Mouse (Mus musculus) A20 (cell line): ENCODE measurements around the gene Wdr17.

ENCODE experiments used
- DNase-seq: peaks from one replicate; pipeline ENCODE4 v3.0.0-alpha.2; 2011; ENCODE audit warnings: low read depth, low spot score

Wdr17 gene

DNA sequence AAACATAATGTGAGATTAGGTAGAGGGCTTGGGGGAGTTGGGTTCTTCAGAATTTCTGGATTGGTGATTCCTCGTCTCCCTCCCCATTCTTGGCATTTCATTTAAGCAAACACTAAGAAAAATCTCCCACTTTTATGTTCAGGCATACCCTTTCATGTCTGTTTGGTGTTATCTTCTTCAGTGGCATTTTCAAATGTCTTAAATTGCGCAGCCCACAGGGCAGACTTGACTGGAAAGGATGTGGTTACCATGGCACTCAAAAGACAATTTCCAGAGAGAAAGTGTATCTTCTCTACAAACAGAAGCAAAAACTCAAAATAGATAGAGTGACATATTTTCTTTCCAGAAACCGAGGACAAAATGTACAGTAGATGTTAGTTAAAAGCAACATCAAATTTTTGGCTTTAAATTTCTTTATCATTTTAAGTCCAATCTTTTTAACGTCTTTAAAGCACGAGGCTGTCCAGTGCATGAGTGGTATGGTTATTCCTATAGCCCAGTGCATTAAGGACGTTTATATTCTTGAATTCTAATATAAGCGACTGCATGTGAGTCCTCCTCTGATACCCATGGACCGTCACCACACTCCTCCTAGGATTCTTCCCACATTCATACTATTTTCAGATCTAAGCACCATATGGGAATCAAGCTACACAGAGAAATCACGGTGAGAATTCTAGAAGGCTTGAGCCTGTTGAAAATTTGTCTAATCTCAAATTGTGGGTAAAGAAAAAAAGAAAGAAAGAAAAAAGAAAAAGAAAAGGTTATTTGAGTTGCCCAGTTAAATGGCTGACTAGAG lies at the start of gene Wdr17:
TSS of gene Wdr17 (minus strand) at position 198 of the 799 bp plus-strand sequence.
- no peak for DNase-seq

DNA sequence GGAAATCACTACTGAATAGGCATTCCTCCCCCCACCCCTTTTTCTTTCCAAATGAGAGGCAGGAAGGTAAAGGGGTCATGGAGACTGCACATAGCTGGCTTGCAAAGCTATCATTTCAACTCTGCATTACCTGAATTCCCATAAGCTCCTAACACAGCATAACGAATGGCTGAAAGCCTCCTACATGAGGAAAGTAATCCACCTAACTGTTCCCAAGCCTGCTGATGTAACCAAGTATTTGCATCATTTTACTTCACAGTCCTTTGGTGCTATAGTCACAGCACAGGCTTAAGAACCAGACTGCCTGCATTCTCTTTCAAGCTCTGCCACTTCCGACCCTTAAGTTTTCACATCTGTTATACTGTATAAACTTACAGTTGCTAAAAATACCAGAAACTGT lies 45.3 kb upstream of the Wdr17 start:
- no peak for DNase-seq

DNA sequence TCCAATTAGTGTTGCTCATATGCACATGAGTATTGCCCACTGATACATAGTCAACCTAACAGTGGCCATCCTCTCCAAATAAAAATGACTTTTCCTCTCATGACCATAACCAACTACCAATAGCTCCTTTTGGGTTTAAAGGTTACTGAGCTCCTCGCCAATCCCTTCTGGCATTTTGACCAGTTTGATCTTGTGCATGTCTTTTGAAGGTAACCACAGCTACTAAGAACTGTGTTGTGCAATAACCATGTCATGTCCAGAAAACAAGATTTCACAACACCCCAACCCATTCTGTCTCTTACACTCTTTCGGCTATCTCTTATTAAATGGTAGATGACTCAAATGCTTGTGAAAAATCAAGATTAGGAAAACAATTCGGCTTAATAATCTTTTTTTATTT lies 38.0 kb upstream of the Wdr17 start:
- no peak for DNase-seq

DNA sequence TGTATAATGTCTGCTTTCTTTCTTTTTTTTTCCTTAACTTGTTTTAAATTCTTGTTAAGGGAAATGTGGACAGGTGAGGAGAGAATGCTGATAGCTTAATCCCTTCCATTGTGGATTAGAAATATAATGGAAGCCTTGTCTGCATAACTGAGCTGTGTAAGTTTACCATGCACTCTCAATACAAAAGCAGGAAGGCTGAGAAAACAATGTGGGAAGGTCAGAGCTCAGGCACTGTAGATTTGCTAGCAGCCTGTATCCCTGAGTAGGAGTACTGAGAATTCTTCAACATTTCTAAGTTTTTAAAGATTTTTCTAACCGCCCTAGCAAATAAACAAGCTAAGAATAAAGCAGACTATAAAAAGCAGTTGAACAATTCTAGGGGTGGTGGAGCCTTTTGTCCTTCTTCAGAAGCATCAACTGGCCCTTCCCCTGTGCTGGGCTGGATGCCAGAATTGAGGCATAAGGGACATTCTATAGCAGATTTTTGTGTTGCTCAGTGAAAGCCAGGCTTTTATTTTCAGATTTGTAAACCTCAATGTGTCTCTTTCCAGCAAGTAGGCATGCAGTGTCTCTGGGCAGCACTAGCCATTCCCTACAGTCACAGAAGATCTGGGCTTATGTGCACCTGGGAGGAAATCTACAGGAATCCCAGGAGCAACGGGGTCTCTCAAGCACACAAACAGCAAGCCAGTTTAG lies 35.3 kb upstream of the Wdr17 start:
- no peak for DNase-seq

DNA sequence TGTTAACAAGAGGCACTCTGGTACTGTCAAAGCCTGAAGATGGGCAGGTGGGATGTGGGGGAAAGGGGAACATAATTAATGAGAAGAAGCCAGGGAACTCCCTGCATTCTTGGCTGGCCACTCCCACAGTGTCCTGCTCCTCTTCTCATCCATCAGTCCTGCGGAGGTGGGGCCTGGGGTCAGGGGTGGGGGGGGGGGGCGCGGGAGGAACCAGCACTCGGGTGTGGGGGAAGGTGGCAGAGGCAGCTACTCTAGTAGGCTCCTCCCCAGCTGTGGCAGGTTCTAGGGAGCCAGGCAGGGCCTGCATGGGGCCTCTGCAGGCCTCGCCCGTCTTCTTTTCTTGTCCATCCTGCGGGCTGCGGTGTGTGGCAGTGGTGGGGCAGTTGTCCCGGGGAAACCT lies 30.7 kb upstream of the Wdr17 start:
- no peak for DNase-seq

DNA sequence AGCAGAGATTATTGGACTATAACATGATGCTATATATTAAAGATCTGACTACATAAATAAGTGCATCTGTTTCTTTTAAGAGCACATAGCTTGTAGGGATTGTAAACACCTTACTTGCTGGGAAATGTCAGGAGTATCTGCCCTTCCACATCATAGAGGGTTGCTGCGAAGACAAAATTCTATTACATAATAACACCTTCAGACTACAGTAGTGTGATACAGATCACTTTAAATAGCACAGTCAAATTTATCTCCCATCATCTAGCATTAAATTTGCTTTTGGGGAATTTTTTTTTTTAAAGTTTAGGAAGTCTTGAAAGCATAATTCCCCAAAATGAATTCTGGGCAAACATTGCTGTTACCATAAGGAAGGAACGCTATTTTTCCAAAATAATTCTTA lies 25.9 kb upstream of the Wdr17 start:
- DNase-seq, result no peak

DNA sequence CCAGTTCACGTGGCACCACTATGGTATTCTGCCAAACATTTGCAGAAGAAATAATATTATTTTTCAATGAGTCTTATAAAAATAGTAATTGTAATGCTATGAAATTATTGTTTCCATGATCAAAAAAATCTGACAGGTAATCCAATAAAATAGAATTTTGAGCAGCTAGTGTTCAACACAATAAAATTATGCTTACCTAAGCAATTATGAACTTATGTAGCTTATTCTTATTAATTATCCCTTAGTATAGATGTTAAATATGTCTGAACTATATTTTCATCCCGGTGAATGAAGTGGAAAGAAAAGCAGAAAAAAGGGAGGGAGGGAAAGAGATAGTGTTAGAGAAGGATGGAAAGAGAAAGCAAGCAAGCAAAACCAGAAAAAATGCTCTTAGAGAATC lies 12.5 kb upstream of the Wdr17 start:
- no peak for DNase-seq

DNA sequence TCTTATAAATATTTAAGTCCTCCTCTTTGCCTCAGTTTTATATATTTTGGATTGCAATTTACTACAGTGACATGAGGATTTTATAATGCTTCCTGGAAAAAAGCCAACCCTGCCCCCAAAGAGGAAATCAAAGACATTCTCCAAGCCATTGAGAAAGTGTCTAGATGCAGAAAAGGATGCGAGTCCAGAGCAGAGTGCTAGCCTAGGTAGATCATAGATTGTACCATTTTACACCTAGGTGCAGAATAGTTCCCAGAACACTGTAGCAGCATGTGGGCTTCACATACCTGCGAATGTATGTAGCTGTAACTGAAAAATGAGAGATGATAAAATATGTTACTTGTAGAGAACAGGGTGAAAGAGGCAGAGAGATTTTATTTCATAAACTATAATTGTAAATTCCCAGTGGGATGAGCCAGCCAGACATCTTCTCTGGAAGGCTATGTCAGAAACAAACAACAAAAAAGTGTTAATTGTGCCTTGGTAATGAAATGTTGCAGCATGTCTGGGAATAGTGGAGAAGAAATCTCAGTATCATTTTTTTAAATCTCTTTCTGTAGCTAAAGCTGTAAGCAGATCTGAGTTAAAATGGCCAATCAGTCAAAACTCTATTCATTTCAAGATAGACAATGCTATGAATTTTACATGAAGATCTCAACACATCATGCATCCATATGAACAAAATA lies 7.8 kb upstream of the Wdr17 start:
- DNase-seq, result no peak

DNA sequence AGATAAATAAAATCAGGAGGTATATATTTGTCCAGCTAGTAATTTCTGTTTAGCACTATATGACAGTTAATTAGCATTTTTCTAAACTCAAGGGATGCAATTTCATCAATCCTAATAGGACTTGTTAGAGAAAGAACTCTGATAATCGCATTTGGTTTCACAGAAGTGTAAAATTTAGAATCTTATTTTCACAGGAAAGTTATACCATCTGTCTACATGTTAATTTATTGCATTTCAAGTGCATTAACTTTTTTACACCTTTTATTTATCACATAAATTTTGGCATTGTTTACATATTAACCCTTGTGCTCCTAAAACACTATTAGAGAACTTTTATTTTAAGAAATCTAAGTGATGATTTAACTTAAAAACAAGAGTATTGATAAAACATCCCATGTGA lies 7.2 kb upstream of the Wdr17 start:
- DNase-seq, result no peak

DNA sequence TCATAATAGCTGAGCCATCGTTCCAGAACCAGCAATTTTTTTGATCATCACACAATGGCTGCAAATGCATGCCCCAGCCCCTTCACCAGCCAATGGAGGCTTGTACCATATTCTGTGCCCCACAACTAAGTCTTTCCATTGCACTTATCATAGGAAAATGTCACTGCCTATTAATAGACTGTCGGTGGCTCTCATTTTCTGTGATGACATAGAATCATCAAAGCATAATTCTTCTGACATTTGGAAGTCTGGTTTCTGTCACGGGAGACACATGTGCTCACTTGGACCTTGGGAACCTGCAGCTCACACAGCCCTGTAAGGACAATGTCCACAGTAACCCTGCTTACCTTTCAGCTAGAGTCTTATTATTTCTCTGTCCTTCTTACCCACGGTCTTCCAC lies 424 bp downstream of the Wdr17 start:
- no peak for DNase-seq

DNA sequence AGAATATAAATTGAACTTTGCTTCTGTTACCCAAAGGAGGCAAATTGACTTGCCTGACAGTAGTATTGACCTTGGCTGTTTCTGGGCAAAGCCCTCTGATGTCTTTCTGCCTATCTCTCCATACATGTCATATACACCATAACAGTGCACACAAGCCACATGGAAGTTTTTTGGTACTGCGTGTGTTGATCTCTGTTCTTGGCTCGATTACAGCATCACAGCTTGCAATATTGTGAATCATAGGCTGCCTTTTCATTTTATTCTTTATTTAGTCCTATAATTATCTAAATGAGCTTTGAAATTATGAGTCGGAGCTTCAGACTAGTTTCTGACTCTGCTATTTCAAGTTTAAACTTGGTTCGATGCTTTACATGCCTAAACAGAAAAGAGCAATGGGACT lies 10.5 kb downstream of the Wdr17 start:
- DNase-seq, result no peak

DNA sequence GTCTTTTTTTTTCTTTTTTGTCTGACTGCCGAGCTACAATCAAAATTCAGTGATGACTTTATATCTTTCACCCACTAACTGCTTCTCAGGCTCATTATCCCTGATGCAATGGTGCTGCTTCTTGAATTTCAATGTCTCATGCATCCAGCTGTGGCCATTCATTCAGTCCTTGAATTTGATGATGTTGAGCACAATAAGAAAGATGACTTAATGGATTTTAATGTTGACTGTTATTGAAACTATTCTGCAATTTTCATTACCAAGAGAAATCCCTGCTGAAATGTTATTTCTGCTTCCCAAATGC lies 22.3 kb downstream of the Wdr17 start:
- DNase-seq, result no peak

DNA sequence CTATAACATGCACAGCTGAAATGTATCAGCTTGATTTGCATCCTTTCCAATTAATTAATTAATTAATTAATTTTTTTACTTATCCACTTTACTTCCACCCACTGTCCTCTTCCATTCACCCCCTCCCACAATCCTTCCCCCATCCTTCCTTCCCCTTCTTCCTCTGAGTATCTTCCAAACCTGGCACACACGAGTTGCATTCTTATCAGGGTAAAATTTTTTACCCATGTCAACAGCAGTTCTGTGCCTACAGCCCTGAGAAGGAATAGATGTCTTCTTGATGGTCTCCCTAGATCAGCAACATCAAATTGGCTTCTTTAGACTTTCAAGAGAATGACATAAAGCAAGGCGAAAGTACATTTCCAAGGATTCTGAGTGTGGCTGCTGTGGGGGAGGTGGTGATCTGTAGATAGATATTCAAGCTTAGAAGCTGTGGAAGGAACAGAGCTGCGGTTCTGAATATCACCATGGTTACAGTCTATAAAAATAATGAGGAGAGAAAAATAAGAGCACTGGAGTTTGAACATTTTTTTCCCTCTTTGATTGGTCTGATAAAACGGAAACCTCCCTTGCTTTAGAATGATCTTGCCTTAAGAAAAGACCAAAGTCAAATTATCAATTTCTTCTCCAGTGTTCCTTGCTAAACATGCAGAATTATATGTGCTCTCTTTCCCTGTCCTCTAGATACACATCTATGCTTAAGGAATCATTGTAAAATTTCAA lies 22.8 kb downstream of the Wdr17 start:
- no peak for DNase-seq

DNA sequence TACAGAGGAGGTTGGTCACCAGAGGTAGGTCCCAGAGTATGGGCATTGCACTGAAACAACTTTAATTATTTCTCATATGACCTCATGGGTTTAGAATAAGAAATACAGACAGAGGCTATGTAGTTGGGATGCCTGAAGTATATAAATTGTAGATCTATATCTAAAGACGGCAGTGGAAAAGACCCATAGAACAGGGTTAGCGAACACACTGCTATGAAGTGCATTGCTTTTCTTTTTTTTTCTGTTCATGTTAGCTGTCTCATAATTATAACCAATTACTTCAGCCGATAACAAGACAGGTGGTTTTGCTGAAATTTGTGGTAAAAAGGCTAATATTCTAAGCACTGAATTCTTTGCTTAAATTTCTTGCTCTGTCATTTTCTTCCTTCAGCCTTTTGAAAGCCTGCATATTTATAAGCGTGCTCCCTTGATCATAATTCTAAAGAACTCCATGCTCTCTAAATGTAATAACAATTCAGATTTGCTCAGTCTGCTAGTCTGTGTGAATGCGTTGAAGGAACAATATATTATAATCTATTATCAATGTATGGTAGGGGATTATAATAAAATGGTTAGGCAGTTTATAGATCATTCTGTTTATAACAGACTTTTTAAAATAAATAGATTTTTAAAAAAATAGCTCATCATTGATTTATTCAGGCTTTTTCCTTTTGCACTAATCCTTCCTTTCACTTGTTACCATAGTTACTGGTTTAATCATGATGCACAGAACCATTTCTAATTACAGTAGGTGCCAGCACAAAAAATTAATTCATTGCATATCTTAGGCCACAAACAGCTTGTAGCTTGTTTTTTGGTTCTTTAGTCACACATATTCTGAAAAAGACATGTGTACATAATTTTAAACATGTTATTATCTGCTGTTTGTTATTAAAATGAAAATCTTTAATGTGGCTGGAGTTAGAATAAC lies 50.7 kb downstream of the Wdr17 start:
- DNase-seq, result no peak

DNA sequence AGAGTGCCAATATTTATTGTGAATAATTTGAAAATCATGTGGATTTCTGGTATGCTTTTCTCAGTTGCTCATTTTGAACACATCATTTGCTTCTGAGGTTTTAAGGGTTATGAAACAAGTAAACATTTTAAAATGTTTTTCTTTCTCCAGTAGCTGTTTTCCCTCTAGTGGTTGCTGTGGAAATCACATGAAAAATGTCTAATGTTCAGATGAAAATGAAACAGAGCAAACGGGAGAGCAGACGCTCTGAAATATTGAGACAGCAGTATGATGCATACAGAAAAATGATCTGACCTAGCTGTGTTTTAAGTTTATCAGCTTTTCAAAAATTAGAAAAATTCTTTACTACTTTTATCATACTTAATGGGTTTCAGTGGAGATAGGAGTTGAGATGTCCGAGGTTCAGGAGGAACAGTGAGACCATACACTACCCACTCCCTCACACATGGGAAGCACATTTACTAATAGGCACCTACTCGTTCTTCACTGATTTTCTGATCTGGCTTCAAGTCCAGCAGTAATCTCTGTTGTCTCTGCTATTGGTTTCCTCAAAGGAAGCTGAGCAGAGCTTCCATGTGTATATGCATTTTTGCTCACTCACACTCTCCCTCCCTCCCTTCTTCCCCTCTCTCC lies 57.1 kb downstream of the Wdr17 start:
- DNase-seq, result peak; percentile 46

DNA sequence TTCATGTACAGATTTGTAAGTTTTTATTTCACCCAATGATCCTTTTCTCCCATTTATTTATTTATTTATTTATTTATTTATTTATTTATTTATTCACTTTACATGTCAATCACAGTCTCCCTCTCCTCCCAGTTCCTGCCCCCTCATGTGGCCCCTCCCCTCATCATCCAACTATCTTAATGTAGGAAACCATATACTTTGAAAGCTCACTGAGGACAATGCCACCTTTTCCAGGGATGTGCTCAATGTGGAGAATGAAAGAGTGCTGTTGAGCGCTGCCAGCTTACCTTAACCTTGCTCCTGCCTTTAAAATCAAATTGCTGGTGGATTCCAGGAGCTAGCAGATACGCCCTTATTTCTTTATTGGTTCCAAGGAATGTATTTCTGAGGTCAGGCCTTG lies 59.0 kb downstream of the Wdr17 start:
- DNase-seq, result no peak

DNA sequence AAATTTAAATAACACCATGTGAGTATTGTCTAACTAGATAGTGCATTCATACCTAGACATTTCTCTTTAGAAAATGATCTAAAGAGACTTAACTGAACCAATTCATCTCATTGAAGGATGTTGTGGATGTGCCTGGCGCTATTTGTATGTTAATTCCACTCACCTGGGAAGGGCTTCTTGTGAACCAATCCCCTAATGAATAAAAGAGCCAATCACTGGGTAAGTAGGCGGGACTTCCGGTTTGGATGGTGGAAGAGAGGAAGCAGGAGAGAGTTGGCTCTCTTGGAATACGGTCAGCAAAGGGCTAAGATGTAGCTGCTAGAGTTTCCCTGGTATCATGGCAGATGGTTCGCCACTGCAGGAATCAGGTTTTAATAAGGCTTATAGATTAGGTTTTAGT lies 64.0 kb downstream of the Wdr17 start:
- no peak for DNase-seq

DNA sequence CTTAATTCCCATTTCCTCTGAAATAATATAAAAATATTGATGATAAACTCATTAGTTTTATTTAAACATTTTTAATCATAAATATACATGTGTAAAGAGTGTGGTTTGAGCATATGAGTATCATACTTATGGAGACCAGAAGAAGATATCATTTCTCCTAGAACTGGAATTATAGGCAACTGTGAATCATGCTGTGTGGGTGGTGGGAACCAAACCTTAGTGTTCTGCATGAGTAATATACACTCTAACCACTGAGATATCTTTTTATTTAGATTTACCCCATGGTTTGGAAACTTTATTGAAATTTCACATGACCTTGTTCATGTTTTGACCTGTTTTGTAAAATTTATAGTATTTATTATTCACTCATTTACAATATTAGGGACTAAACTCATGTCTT lies 68.3 kb downstream of the Wdr17 start:
- DNase-seq, result no peak

DNA sequence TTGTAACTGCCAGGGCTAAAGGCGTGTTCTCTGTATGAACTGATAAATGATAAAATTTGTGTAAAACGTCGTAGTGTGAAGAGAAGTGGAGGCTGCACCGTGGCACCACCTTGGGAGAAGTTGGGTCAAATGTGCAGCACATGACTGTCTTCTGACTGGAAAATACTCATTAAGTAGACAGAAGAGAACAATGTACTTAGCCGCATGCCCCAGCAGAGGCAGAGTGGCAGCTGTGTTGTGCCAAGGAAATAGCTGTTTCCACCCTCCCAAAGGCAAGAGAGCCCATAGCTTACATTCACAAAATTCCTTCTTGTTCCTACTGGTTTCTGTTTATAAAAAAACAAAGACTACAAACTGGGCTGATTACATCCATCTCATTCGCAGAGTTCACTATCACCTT lies 78.8 kb downstream of the Wdr17 start:
- DNase-seq, result no peak

DNA sequence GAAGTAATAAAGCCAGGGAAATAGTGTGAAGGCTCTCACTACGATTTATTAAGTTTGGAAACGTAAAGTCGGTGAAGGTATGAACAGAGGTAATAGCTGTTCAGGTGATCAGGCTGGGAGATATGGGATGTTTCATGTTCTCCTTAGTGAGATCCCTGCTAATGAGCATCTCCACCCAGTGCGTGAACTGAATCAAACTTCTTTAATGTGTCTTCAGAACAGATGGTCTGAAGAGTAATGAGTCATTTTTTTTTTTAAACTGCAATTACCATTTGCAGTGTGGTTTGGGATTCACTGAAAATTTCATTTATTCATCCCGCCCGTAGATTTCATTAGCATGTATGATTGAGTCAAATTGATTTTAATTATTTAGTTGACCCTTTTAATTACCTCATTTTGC lies 80.8 kb downstream of the Wdr17 start:
- DNase-seq, result no peak

DNA sequence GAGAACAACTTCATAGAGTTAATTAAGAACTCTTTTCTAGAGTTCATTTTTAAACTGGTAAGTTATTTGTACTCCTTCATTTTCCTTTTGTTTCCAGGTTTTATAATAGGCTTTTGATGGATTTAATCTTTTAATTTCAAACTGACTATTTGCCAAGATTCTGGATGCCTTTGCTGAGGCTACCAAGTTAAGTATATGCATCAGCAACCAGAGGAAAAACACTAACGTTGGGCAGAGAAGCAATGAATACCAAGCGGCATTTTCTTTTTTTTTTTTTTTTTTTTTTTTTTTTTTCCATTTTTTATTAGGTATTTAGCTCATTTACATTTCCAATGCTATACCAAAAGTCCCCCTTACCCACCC lies 94.3 kb downstream of the Wdr17 start:
- DNase-seq, result no peak
